8 mouse cellular contexts compared by ENCODE assay signal in genomic region chrX:60825181-60826080, GRCm38 (mm10).
DNase-seq lines count a peak whose midpoint lies in the region; ATAC-seq lines count a peak whose summit lies in the region.

No protein-coding gene starts in this region.

- H3K27ac ChIP-seq in neural tube, embryonic 13.5 days (replicated peaks), result no peak overlapping the region
- no peak overlapping the region for H3K27ac ChIP-seq in heart, embryonic 14.5 days (replicated peaks in 1 of 2; ENCODE audit: control insufficient read depth in 1 of 2, insufficient read depth in 1 of 2, low read depth in 2 of 2, low read length in 2 of 2)

- WGBS in neural tube, embryonic 13.5 days, result 64% methylated on average over 9 of the region's 9 CpGs
- WGBS in heart, embryonic 14.5 days, result 50% methylated on average over 9 of the region's 9 CpGs

- no peak overlapping the region for H3K4me2 ChIP-seq in neural tube, embryonic 13.5 days
- no peak overlapping the region for H3K4me2 ChIP-seq in heart, embryonic 14.5 days (ENCODE audit: low read length)

- H3K9ac ChIP-seq in neural tube, embryonic 13.5 days, result no peak overlapping the region
- H3K9ac ChIP-seq in heart, embryonic 14.5 days (ENCODE audit: low read length), result no peak overlapping the region

- intact Hi-C loops in left cerebral cortex, postnatal 25 days (cut with DNase I), result no loop called here

- H3K4me1 ChIP-seq in neural tube, embryonic 13.5 days (replicated peaks), result no peaks in the 10 kb centered on the region
- peaks cover 3 to 4% of the 10 kb centered on the region in 2 experiments; a peak in 2 of 4 replicates for H3K4me1 ChIP-seq in heart, embryonic 14.5 days (ENCODE audit: control insufficient read depth in 2 of 2, insufficient read depth in 2 of 2, low read length in 2 of 2)

- peak; percentile 0 to 8 for DNase-seq in frontal cortex, adult 2 months (ENCODE audit: extremely low spot score in 1 of 2, low spot score in 1 of 2)
- no peak for DNase-seq in neural tube, embryonic 10.5 days (ENCODE audit: extremely low spot score, low spot score)
- peak; percentile 1 to 10 for DNase-seq in left cerebral cortex, postnatal 25 days (ENCODE audit: low spot score in 2 of 2)

- H3K9me3 ChIP-seq in neural tube, embryonic 13.5 days, result no peaks in the 10 kb centered on the region
- no peaks in the 10 kb centered on the region for H3K9me3 ChIP-seq in heart, embryonic 14.5 days (ENCODE audit: control insufficient read depth, low read length)

- no peaks in the 10 kb centered on the region for H3K36me3 ChIP-seq in neural tube, embryonic 13.5 days
- H3K36me3 ChIP-seq in heart, embryonic 14.5 days (ENCODE audit: control insufficient read depth, insufficient read depth, low read length), result no peaks in the 10 kb centered on the region

- ATAC-seq in frontal cortex, adult (ENCODE audit: low TSS enrichment), result no peak
- ATAC-seq in neural tube, embryonic 13.5 days (ENCODE audit: low read depth), result peak; percentile 84
- ATAC-seq in heart, embryonic 14.5 days (ENCODE audit: insufficient number of reproducible peaks, insufficient read depth, low FRiP score, low read depth), result peak; percentile 64; the same call in 1 of the 2 replicates
- no peak for ATAC-seq in inflammation-experienced regulatory T-cells, adult 6 months
- no peak for ATAC-seq in megakaryocyte-erythroid progenitor cell, adult 5-6 weeks (replicated peaks; ENCODE audit: low FRiP score, low TSS enrichment, poor library complexity, severe bottlenecking)

- no peaks in the 10 kb centered on the region for H3K27me3 ChIP-seq in neural tube, embryonic 13.5 days
- no peaks in the 10 kb centered on the region for H3K27me3 ChIP-seq in heart, embryonic 14.5 days (ENCODE audit: control insufficient read depth, insufficient read depth, low read length)

- H3K4me3 ChIP-seq in neural tube, embryonic 13.5 days, result no peak overlapping the region
- H3K4me3 ChIP-seq in heart, embryonic 14.5 days (ENCODE audit: control insufficient read depth in 1 of 2, insufficient read depth in 1 of 2, low read depth in 1 of 2, low read length in 2 of 2), result no peak overlapping the region

Comparison
In these comparisons a context has a peak if more than half of its experiments do, and no peak if none do; other contexts are left out.
1. ATAC-seq: peak in neural tube, embryonic 13.5 days (single experiment) and heart, embryonic 14.5 days (single experiment); none in frontal cortex, adult (single experiment), inflammation-experienced regulatory T-cells, adult 6 months (single experiment) and megakaryocyte-erythroid progenitor cell, adult 5-6 weeks (single experiment).